ENCODE assay signal across 22 mouse cellular contexts in the genomic region with DNA sequence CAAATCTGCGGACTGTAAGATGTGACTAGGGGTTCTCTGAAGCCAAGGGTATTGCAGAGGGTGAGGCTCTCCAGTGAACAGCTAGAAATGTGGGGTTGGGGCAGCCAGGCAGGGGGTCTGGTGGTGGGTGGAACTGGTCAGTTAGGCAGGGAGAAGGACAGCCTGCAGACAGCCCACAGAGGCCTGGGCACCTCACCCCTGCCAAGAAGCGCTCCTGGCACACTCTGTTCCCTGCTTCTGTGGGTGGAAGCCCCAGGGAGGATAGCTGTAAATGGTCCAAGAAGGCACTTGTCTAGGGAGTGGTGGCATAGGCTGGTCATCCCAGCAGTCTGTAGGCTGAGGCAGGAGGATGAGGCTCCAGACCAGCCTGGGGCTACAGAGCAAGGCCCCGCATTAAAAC. TPM values are rescaled to one million over a fixed set of nuclear protein-coding genes. Genes with fewer than 3 reads are reported as not detected.
DNase-seq lines count a peak whose midpoint lies in the region; ATAC-seq and TF ChIP-seq lines count a peak whose summit lies in the region.
"Had no signal": no experiment of that assay in that cellular context is flagged by ENCODE, and none has a peak within 500 bp of the region (broad histone marks: within the 10 kb centered on the region; RNA-seq: fewer than 3 reads in every experiment).

No protein-coding gene starts in this region.

- peak overlapping the region; percentile 81 for H3K27ac ChIP-seq in small intestine, adult 2 months (ENCODE audit: insufficient read depth, low read depth, low read length)
- H3K27ac ChIP-seq in forebrain, embryonic 11.5 days (ENCODE audit: low read depth, low read length): no peak overlapping the region
- H3K27ac ChIP-seq: forebrain, embryonic 10.5 days; heart, embryonic 10.5 days; limb, embryonic 10.5 days; liver, embryonic 15.5 days; midbrain, embryonic 12.5 days; neural tube, embryonic 12.5 days; stomach, postnatal 0 days had no signal

- peak overlapping the region; percentile 91; the same call in 1 of the 2 replicates for H3K4me3 ChIP-seq in small intestine, adult 2 months (ENCODE audit: low read depth, low read length)
- no peak overlapping the region for H3K4me3 ChIP-seq in forebrain, embryonic 11.5 days (ENCODE audit: low read depth, low read length)
- H3K4me3 ChIP-seq: forebrain, embryonic 10.5 days; heart, embryonic 10.5 days; limb, embryonic 10.5 days; liver, embryonic 15.5 days; midbrain, embryonic 12.5 days; neural tube, embryonic 12.5 days had no signal

- TF ChIP-seq POLR2A in small intestine, adult 2 months (IDR thresholded peaks at IDR 0.05; ENCODE audit: low read depth, low read length): no peak

- H3K4me1 ChIP-seq in small intestine, adult 2 months (ENCODE audit: control insufficient read depth, insufficient read depth, insufficient read length, low read length): peaks cover 14% of the 10 kb centered on the region
- peaks cover 8% of the 10 kb centered on the region; the same call in 1 of the 2 replicates for H3K4me1 ChIP-seq in forebrain, embryonic 11.5 days (replicated peaks; ENCODE audit: control insufficient read depth, insufficient read depth, low read length)

- TF ChIP-seq CTCF in small intestine, adult 2 months (IDR thresholded peaks at IDR 0.05; ENCODE audit: extremely low read depth, insufficient read length, insufficient replicate concordance, low read depth, low read length): no peak

- H3K9ac ChIP-seq in forebrain, embryonic 11.5 days (ENCODE audit: low read length): no peak overlapping the region
- H3K9ac ChIP-seq: liver, embryonic 15.5 days; midbrain, embryonic 12.5 days; neural tube, embryonic 12.5 days had no signal

- H3K9me3 ChIP-seq in forebrain, embryonic 11.5 days (ENCODE audit: control insufficient read depth, low read length): no peaks in the 10 kb centered on the region
- H3K9me3 ChIP-seq: forebrain, embryonic 10.5 days; heart, embryonic 10.5 days; limb, embryonic 10.5 days; liver, embryonic 15.5 days; neural tube, embryonic 12.5 days had no signal

- H3K27me3 ChIP-seq in small intestine, adult 2 months (ENCODE audit: control insufficient read depth, insufficient read depth, low read length): no peaks in the 10 kb centered on the region
- peaks cover 30% of the 10 kb centered on the region for H3K27me3 ChIP-seq in forebrain, embryonic 11.5 days (ENCODE audit: control insufficient read depth, insufficient read depth, low read length)

- peak; percentile 71 for DNase-seq in adrenal gland, postnatal 10 days
- DNase-seq in adrenal gland, postnatal 4 days (ENCODE audit: low spot score in 2 of 2): no peak
- DNase-seq in kidney, adult 18-20 months: peak; percentile 58
- no peak for DNase-seq in kidney, postnatal 4 days
- DNase-seq in testis, postnatal 14 days (ENCODE audit: low spot score): peak; percentile 49
- no peak for DNase-seq in testis, postnatal 10 days (ENCODE audit: low spot score)
- no peak for DNase-seq in forebrain, embryonic 11.5 days (ENCODE audit: low spot score)
- DNase-seq: cerebellum, adult 2 months; lung, postnatal 10 days; right cerebral cortex, postnatal 14 days; thymus, postnatal 14 days had no signal

- peaks cover 11% of the 10 kb centered on the region for H3K36me3 ChIP-seq in small intestine, adult 2 months (ENCODE audit: control insufficient read depth, insufficient read depth, low read length)
- H3K36me3 ChIP-seq in forebrain, embryonic 11.5 days (ENCODE audit: control insufficient read depth, insufficient read depth, low read length): no peaks in the 10 kb centered on the region
- H3K36me3 ChIP-seq: forebrain, embryonic 10.5 days; heart, embryonic 10.5 days; limb, embryonic 10.5 days; liver, embryonic 15.5 days; midbrain, embryonic 12.5 days; neural tube, embryonic 12.5 days had no signal

- WGBS in small intestine, adult 2 months: 67% methylated on average over 3 of the region's 3 CpGs
- 88% methylated on average over 3 of the region's 3 CpGs for WGBS in forebrain, embryonic 11.5 days

- H3K4me2 ChIP-seq in forebrain, embryonic 11.5 days (ENCODE audit: low read depth, low read length, severe bottlenecking): no peak overlapping the region
- H3K4me2 ChIP-seq: midbrain, embryonic 12.5 days; neural tube, embryonic 12.5 days had no signal

- no peak for ATAC-seq in forebrain, embryonic 11.5 days (replicated peaks; ENCODE audit: low FRiP score)

RNA-seq across cellular contexts. Expression of gene Mlxipl, which starts 19.7 kb away (rescaled TPM):
- 10 to 100 TPM; 59.1 to 71.7 TPM for total RNA-seq in adrenal gland, postnatal 10 days (2021)
- total RNA-seq in adrenal gland, postnatal 4 days (2021): 10 to 100 TPM; 37.8 to 38.7 TPM
- polyA plus RNA-seq in small intestine, adult 2 months (2012; rRNA removed): 190 and 304 TPM in 2 replicates
- 2.4 and 3.1 TPM in 2 replicates for polyA plus RNA-seq in forebrain, embryonic 11.5 days (2014; fragmentation: Nextera tagmentation; extraction: Ambion mirVana)
- total RNA-seq: MEL had no signal

RNA-seq across cellular contexts. Expression of gene Vps37d, which starts 31.4 kb away (rescaled TPM):
- total RNA-seq in adrenal gland, postnatal 10 days (2021): 1 to 10 TPM; 3.8 to 4.5 TPM
- total RNA-seq in adrenal gland, postnatal 4 days (2021): 10 to 100 TPM; 10.1 to 12.3 TPM
- polyA plus RNA-seq in small intestine, adult 2 months (2012; rRNA removed): 3.0 and 7.0 TPM in 2 replicates
- polyA plus RNA-seq in forebrain, embryonic 11.5 days (2014; fragmentation: Nextera tagmentation; extraction: Ambion mirVana): 13.3 and 14.2 TPM in 2 replicates
- total RNA-seq: megakaryocyte progenitor cell, adult 5-6 weeks; monocyte, adult 5-6 weeks had no signal

RNA-seq across cellular contexts. Expression of gene Tbl2, which starts 40.0 kb away (rescaled TPM):
- total RNA-seq in adrenal gland, postnatal 10 days (2021): 10 to 100 TPM; 23.2 to 23.5 TPM
- 10 to 100 TPM; 22.3 to 26.7 TPM for total RNA-seq in adrenal gland, postnatal 4 days (2021)
- 4.8 and 5.3 TPM in 2 replicates for polyA plus RNA-seq in small intestine, adult 2 months (2012; rRNA removed)
- 24.5 and 25.8 TPM in 2 replicates for polyA plus RNA-seq in forebrain, embryonic 11.5 days (2014; fragmentation: Nextera tagmentation; extraction: Ambion mirVana)

RNA-seq across cellular contexts. Expression of gene Bud23, which starts 44.7 kb away (rescaled TPM):
- total RNA-seq in adrenal gland, postnatal 10 days (2021): 10 to 100 TPM; 41.3 to 44.6 TPM
- total RNA-seq in adrenal gland, postnatal 4 days (2021): 10 to 100 TPM; 49.7 to 50.1 TPM
- 31.2 and 43.7 TPM in 2 replicates for polyA plus RNA-seq in small intestine, adult 2 months (2012; rRNA removed)
- 142 and 148 TPM in 2 replicates for polyA plus RNA-seq in forebrain, embryonic 11.5 days (2014; fragmentation: Nextera tagmentation; extraction: Ambion mirVana)

RNA-seq across cellular contexts. Expression of gene Dnajc30, which starts 45.4 kb away (rescaled TPM):
- total RNA-seq in adrenal gland, postnatal 10 days (2021): 10 to 100 TPM; 23.7 to 24.5 TPM
- total RNA-seq in adrenal gland, postnatal 4 days (2021): 10 to 100 TPM; 27.9 to 28.8 TPM
- polyA plus RNA-seq in small intestine, adult 2 months (2012; rRNA removed): 30.1 and 46.4 TPM in 2 replicates
- 26.2 and 27.1 TPM in 2 replicates for polyA plus RNA-seq in forebrain, embryonic 11.5 days (2014; fragmentation: Nextera tagmentation; extraction: Ambion mirVana)

Comparison
In these comparisons a context has a peak if more than half of its experiments do, and no peak if none do; other contexts are left out.
1. DNase-seq: peak in adrenal gland, postnatal 10 days (single experiment), kidney, adult 18-20 months (single experiment) and testis, postnatal 14 days (single experiment); none in adrenal gland, postnatal 4 days (0 of 2), kidney, postnatal 4 days (0 of 2), testis, postnatal 10 days (single experiment) and forebrain, embryonic 11.5 days (single experiment).